Mouse (Mus musculus) cerebellum, adult 2 months (tissue): ENCODE data around the gene Chit1.

ENCODE experiments used
- CTCF ChIP-seq: fragments of 200-500 bp; IDR thresholded peaks from 2 replicates; pipeline ENCODE4 v1.5.1; 2011; ENCODE audit warnings: low read depth, mild to moderate bottlenecking, control low read depth, low read length, moderate library complexity, borderline replicate concordance; ENCODE audit not compliant: insufficient read depth
- POLR2A ChIP-seq: fragments of 200-500 bp; IDR thresholded peaks from 2 replicates; pipeline ENCODE4 v1.6.1; 2011; ENCODE audit warnings: low read length, control low read depth, borderline replicate concordance; ENCODE audit not compliant: insufficient read depth

DNA sequence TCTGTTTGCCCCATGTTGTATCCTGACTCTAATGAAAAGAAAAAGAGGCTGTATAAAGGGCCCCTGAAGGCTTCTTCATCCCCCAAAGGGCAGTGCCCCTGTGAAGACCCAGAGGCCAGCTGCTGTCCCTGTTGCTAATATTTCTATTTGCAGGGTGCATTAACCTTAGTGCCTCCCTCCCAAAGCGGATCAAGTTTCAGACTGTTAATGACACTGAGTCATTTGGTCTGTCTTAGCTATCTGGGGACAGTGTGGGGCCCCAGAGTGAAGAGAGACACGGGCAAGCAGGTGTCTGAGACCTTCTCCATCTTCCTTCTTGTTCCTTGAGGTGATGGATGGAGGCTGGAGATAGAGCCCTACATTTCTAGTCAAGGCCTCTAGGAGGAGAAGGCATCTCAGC is 84.1 kb downstream of the Chit1 start:
- TF ChIP-seq CTCF (no peak), POLR2A (no peak)
